Mouse (Mus musculus): ENCODE results near the gene Limk1.

GRCm38 (mm10) chr5:134606314-134606713 is 82.1 kb downstream of the Limk1 start:
- TF ChIP-seq CTCF (IDR thresholded peaks at IDR 0.05; ENCODE audit: low read depth) (no peak), EP300 (IDR thresholded peaks at IDR 0.05; ENCODE audit: low read depth) (no peak)

All from heart, postnatal 0 days (tissue).